Mouse (Mus musculus) small intestine, adult 2 months (tissue): ENCODE measurements around the gene Anxa1. TPM values are rescaled to one million over a fixed set of nuclear protein-coding genes. Genes with fewer than 3 reads are reported as not detected.

Experiments
- H3K27ac ChIP-seq: fragments of 200-500 bp; 2 replicates; pipeline ENCODE4 v1.5.1; 2012; ENCODE audit warnings: low read depth, low read length, control low read depth, inconsistent platforms; ENCODE audit not compliant: insufficient read depth
- H3K27me3 ChIP-seq: fragments of 200-500 bp; 2 replicates; pipeline ENCODE4 v1.6.1; 2012; ENCODE audit warnings: mild to moderate bottlenecking, moderate library complexity, low read length, inconsistent platforms; ENCODE audit not compliant: control insufficient read depth, insufficient read depth
- H3K36me3 ChIP-seq: fragments of 200-500 bp; 2 replicates; pipeline ENCODE4 v1.6.1; 2012; ENCODE audit warnings: mild to moderate bottlenecking, low read length, control low read depth, inconsistent platforms; ENCODE audit not compliant: control insufficient read depth, insufficient read depth
- H3K4me1 ChIP-seq: fragments of 200-500 bp; 2 replicates; pipeline ENCODE4 v1.6.1; 2012; ENCODE audit warnings: low read length, inconsistent platforms, mixed read lengths; ENCODE audit not compliant: control insufficient read depth, insufficient read depth, insufficient read length
- H3K4me3 ChIP-seq: fragments of 200-500 bp; 2 replicates; pipeline ENCODE4 v1.5.1; 2012; ENCODE audit warnings: low read depth, mild to moderate bottlenecking, control low read depth, inconsistent platforms, low read length, moderate library complexity
- CTCF ChIP-seq: fragments of 200-500 bp; IDR thresholded peaks from 2 replicates; pipeline ENCODE4 v1.5.1; 2012; ENCODE audit warnings: low read depth, mild to moderate bottlenecking, control low read depth, inconsistent platforms, low read length, moderate library complexity, mixed read lengths; ENCODE audit not compliant: insufficient replicate concordance, insufficient read length; ENCODE audit errors: extremely low read depth
- POLR2A ChIP-seq: fragments of 200-500 bp; IDR thresholded peaks from 2 replicates; pipeline ENCODE4 v1.6.1; 2012; ENCODE audit warnings: low read depth, mild to moderate bottlenecking, control low read depth, inconsistent platforms, low read length, moderate library complexity
- WGBS: fragments of 180-500 bp; shearing (Covaris S2); methylation state at CpG from one replicate; pipeline ENCODE4 v1.1.7; 2018; 5-methylcytosine and 5-hydroxymethylcytosine counted together
- polyA plus RNA-seq: library from polyadenylated mRNA; depleted of rRNA; stranded (reverse); fragments of >200 nt; gene quantifications from 2 replicates; pipeline ENCODE4 v1.2.3, GENCODE M21; 2012

The Anxa1 gene
- polyA plus RNA-seq, 1 experiment, result 0.81 TPM

- H3K27me3 ChIP-seq, result no peaks in the 10 kb centered on the region
- WGBS, result 82% methylated on average over 6 of the region's 6 CpGs
- no peak overlapping the region for H3K27ac ChIP-seq
- H3K4me1 ChIP-seq, result no peaks in the 10 kb centered on the region
- no peaks in the 10 kb centered on the region for H3K36me3 ChIP-seq
- TF ChIP-seq CTCF, result no peak
- TF ChIP-seq POLR2A, result no peak
- no peak overlapping the region for H3K4me3 ChIP-seq
Measured at GRCm38 (mm10) chr19:20385645-20386044, 5.1 kb downstream of the Anxa1 start.

GRCm38 (mm10) chr19:20381207-20381752, 9.5 kb downstream of the Anxa1 start:
- TF ChIP-seq CTCF (no peak), POLR2A (no peak)
- H3K4me1 ChIP-seq, result no peaks in the 10 kb centered on the region
- H3K4me3 ChIP-seq, result no peak overlapping the region
- H3K27ac ChIP-seq, result no peak overlapping the region
- H3K36me3 ChIP-seq, result no peaks in the 10 kb centered on the region
- no peaks in the 10 kb centered on the region for H3K27me3 ChIP-seq
- 67% methylated on average over 2 of the region's 2 CpGs for WGBS

- no peak for TF ChIP-seq POLR2A
- no peak for TF ChIP-seq CTCF
- H3K27me3 ChIP-seq, result no peaks in the 10 kb centered on the region
- WGBS, result 56% methylated on average over 2 of the region's 2 CpGs
Measured at GRCm38 (mm10) chr19:20370175-20370574, 20.6 kb downstream of the Anxa1 start.

GRCm38 (mm10) chr19:20366571-20366970, 24.2 kb downstream of the Anxa1 start:
- Histone ChIP-seq H3K4me3 (no peak overlapping the region), H3K27ac (no peak overlapping the region), H3K36me3 (no peaks in the 10 kb centered on the region), H3K27me3 (no peaks in the 10 kb centered on the region), H3K4me1 (no peaks in the 10 kb centered on the region)
- TF ChIP-seq CTCF (no peak), POLR2A (no peak)
- WGBS, result 82% methylated on average over 5 of the region's 5 CpGs

More at GRCm38 (mm10) chr19:20370175-20370574, 20.6 kb downstream of the Anxa1 start:
- Histone ChIP-seq H3K36me3 (no peaks in the 10 kb centered on the region), H3K4me3 (no peak overlapping the region), H3K27ac (no peak overlapping the region), H3K4me1 (no peaks in the 10 kb centered on the region)

- no peaks in the 10 kb centered on the region for H3K4me1 ChIP-seq
- no peak overlapping the region for H3K27ac ChIP-seq
- H3K4me3 ChIP-seq, result no peak overlapping the region
- no peaks in the 10 kb centered on the region for H3K27me3 ChIP-seq
- TF ChIP-seq POLR2A (no peak), CTCF (no peak)
- H3K36me3 ChIP-seq, result no peaks in the 10 kb centered on the region
- 60% methylated on average over 2 of the region's 2 CpGs for WGBS
Measured at GRCm38 (mm10) chr19:20366010-20366409, 24.7 kb downstream of the Anxa1 start.

- Histone ChIP-seq H3K27me3 (no peaks in the 10 kb centered on the region), H3K4me3 (no peak overlapping the region), H3K27ac (no peak overlapping the region), H3K36me3 (no peaks in the 10 kb centered on the region), H3K4me1 (no peaks in the 10 kb centered on the region)
- no peak for TF ChIP-seq CTCF
- no peak for TF ChIP-seq POLR2A
- WGBS, result 61% methylated on average over 2 of the region's 2 CpGs
Measured at GRCm38 (mm10) chr19:20365364-20365763, 25.4 kb downstream of the Anxa1 start.

- Histone ChIP-seq H3K4me1 (no peaks in the 10 kb centered on the region), H3K36me3 (no peaks in the 10 kb centered on the region), H3K27me3 (no peaks in the 10 kb centered on the region), H3K27ac (no peak overlapping the region), H3K4me3 (no peak overlapping the region)
- WGBS, result 66% methylated on average over 13 of the region's 13 CpGs
- TF ChIP-seq CTCF (no peak), POLR2A (no peak)
Measured at GRCm38 (mm10) chr19:20364931-20365330, 25.8 kb downstream of the Anxa1 start.

- H3K36me3 ChIP-seq, result no peaks in the 10 kb centered on the region
- TF ChIP-seq CTCF (no peak), POLR2A (no peak)
Measured at GRCm38 (mm10) chr19:20363221-20363620, 27.5 kb downstream of the Anxa1 start.

More at GRCm38 (mm10) chr19:20363221-20363620, 27.5 kb downstream of the Anxa1 start:
- Histone ChIP-seq H3K27ac (no peak overlapping the region), H3K4me3 (no peak overlapping the region), H3K27me3 (no peaks in the 10 kb centered on the region), H3K4me1 (no peaks in the 10 kb centered on the region)
- WGBS, result 72% methylated on average over 10 of the region's 10 CpGs
